Mouse (Mus musculus): ENCODE results near the gene Plekha4. TPM values are rescaled to one million over a fixed set of nuclear protein-coding genes. Genes with fewer than 3 reads are reported as not detected.

The Plekha4 gene
- polyA plus RNA-seq, 1 experiment = 12.3 TPM

DNA sequence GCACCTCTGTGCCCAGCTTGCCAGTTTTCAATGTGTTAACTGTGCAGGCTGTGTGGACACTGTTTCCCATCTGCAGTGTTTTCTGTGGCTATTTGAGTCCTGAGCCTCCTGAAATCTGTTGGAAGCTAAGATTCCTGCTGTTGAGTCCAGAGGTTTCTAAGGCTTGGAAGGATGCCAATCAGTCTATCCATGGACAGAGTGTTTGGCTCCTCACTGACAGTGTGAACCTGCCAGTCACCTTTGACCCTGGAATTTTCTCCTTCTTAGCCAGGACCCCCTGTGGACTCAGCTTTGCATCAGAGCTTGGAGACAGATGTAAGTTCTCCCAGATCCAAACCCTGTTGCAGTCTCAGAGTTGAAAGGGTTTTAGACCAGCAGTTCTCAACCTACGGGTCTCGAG is 14.1 kb downstream of the Plekha4 start:
- Histone ChIP-seq H3K4me3 (ENCODE audit: control insufficient read depth, insufficient read depth, low read length) (no peak overlapping the region), H3K27ac (ENCODE audit: control insufficient read depth, insufficient read depth, low read length) (no peak overlapping the region), H3K4me1 (replicated peaks; ENCODE audit: control insufficient read depth, insufficient read depth, low read length) (peaks cover 11% of the 10 kb centered on the region), H3K36me3 (ENCODE audit: control insufficient read depth, insufficient read depth, low read length) (no peaks in the 10 kb centered on the region), H3K27me3 (ENCODE audit: control insufficient read depth, insufficient read depth, low read length) (no peaks in the 10 kb centered on the region)
- TF ChIP-seq CTCF (IDR thresholded peaks at IDR 0.05; ENCODE audit: borderline replicate concordance, control insufficient read depth, extremely low read depth, insufficient read depth, low read length, poor library complexity) (no peak), POLR2A (IDR thresholded peaks at IDR 0.05; ENCODE audit: control insufficient read depth, extremely low read depth, insufficient read depth, low read length, poor library complexity) (no peak)
- no peak for DNase-seq
- WGBS = 8% methylated on average over 2 of the region's 2 CpGs

DNA sequence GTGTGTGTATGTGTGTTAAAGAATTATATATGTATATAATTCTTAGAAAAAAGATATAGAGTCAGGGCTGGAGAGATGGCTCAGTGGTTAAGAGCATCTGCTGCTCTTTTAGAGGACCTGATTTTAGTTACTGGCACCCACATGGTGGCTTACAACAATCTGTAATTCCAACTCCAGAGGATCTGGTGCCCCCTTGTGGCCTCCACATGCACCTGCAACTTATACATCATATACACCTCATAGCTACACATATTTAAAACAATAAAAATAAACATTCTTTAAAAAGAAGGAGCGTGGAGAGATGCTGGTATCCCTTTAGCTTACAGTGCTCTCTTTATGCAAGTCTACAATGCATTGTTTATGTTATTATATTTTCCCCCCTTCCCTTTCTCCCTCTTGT is 18.4 kb downstream of the Plekha4 start:
- Histone ChIP-seq H3K4me3 (ENCODE audit: control insufficient read depth, insufficient read depth, low read length) (no peak overlapping the region), H3K27me3 (ENCODE audit: control insufficient read depth, insufficient read depth, low read length) (no peaks in the 10 kb centered on the region), H3K4me1 (replicated peaks; ENCODE audit: control insufficient read depth, insufficient read depth, low read length) (peaks cover 8% of the 10 kb centered on the region), H3K27ac (ENCODE audit: control insufficient read depth, insufficient read depth, low read length) (no peak overlapping the region), H3K36me3 (ENCODE audit: control insufficient read depth, insufficient read depth, low read length) (no peaks in the 10 kb centered on the region)
- no peak for DNase-seq
- 100% methylated on average over 1 of the region's 1 CpGs for WGBS
- TF ChIP-seq POLR2A (IDR thresholded peaks at IDR 0.05; ENCODE audit: control insufficient read depth, extremely low read depth, insufficient read depth, low read length, poor library complexity) = no peak
- TF ChIP-seq CTCF (IDR thresholded peaks at IDR 0.05; ENCODE audit: borderline replicate concordance, control insufficient read depth, extremely low read depth, insufficient read depth, low read length, poor library complexity) = no peak

DNA sequence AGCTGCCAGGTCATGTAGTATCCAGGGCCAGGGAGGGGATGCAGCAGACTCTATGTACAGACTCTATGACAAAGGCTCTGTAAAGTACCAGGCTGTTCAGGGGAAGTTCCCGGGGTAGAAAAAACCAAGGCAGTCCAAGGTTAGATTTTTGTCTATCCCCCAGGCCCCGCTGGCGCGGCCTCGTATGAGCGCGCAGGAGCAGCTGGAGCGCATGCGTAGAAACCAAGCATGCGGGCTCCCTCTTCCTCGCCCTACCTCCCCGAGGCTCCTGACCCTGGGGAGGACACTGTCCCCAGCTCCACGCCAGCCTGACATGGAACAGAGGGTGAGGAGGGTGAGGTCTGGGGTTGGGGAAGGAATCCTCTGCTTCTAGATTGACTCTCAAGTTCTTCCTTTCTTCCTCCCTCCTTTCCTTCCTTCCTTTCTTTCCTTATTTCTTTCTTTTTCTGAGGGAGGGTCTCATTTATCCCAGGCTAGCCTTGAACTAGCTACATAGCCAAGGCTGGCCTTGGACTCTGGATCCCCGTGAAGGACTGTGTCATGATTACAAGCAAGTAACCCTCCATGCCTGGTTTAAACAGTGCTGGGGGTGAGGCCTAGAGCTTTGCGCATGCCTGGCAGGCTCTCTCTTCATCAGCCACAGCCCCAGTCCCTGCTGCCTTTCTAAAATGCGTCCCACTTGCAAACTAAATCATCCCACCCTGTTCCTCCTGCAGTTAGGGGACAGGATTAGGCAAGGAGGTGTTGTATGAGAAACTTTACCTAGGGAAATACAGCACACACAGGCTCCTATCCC is 23.7 kb downstream of the Plekha4 start:
- Histone ChIP-seq H3K27ac (ENCODE audit: control insufficient read depth, insufficient read depth, low read length) (no peak overlapping the region), H3K4me3 (ENCODE audit: control insufficient read depth, insufficient read depth, low read length) (no peak overlapping the region), H3K4me1 (replicated peaks; ENCODE audit: control insufficient read depth, insufficient read depth, low read length) (no peaks in the 10 kb centered on the region), H3K36me3 (ENCODE audit: control insufficient read depth, insufficient read depth, low read length) (no peaks in the 10 kb centered on the region), H3K27me3 (ENCODE audit: control insufficient read depth, insufficient read depth, low read length) (no peaks in the 10 kb centered on the region)
- 95% methylated on average over 16 of the region's 16 CpGs for WGBS
- DNase-seq = no peak
- no peak for TF ChIP-seq POLR2A (IDR thresholded peaks at IDR 0.05; ENCODE audit: control insufficient read depth, extremely low read depth, insufficient read depth, low read length, poor library complexity)
- TF ChIP-seq CTCF (IDR thresholded peaks at IDR 0.05; ENCODE audit: borderline replicate concordance, control insufficient read depth, extremely low read depth, insufficient read depth, low read length, poor library complexity) = no peak

DNA sequence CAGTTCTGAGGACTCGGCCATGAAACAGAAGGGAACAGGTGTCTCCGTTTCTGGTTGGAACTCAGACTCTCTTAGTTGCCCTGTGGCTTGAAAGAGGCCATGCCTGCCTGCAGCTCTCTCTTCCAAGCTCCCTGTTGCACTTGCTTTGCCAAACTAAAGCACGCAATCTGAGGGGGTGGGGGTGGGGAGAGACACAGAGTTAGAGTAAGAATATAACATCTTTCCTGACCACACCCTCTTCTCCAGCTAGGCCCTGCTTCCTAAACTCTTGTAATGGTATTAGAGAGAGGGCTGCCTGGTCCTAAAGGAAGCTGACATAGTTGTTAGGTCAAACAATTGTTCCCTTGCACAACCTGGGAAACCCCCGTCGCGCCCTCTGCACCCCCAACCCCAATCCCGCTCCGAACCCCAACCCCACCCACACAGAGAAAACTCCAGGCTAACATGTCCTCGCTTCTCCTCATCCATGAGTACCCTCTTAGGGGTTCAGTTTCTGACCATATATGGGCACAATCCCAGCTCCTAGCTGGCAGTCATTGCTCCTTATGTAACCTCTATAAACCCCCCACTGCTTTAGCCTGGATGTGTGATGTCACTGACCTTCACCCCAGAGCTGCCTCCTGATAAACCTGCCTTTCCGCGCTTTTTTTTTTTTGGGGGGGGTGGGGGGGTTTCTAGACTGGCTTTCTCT is 24.8 kb downstream of the Plekha4 start:
- H3K4me1 ChIP-seq (replicated peaks; ENCODE audit: control insufficient read depth, insufficient read depth, low read length) = no peaks in the 10 kb centered on the region
- H3K27ac ChIP-seq (ENCODE audit: control insufficient read depth, insufficient read depth, low read length) = no peak overlapping the region
- WGBS = 93% methylated on average over 11 of the region's 11 CpGs
- H3K27me3 ChIP-seq (ENCODE audit: control insufficient read depth, insufficient read depth, low read length) = no peaks in the 10 kb centered on the region
- H3K36me3 ChIP-seq (ENCODE audit: control insufficient read depth, insufficient read depth, low read length) = no peaks in the 10 kb centered on the region
- TF ChIP-seq POLR2A (IDR thresholded peaks at IDR 0.05; ENCODE audit: control insufficient read depth, extremely low read depth, insufficient read depth, low read length, poor library complexity) (no peak), CTCF (IDR thresholded peaks at IDR 0.05; ENCODE audit: borderline replicate concordance, control insufficient read depth, extremely low read depth, insufficient read depth, low read length, poor library complexity) (no peak)
- DNase-seq = no peak
- no peak overlapping the region for H3K4me3 ChIP-seq (ENCODE audit: control insufficient read depth, insufficient read depth, low read length)

DNA sequence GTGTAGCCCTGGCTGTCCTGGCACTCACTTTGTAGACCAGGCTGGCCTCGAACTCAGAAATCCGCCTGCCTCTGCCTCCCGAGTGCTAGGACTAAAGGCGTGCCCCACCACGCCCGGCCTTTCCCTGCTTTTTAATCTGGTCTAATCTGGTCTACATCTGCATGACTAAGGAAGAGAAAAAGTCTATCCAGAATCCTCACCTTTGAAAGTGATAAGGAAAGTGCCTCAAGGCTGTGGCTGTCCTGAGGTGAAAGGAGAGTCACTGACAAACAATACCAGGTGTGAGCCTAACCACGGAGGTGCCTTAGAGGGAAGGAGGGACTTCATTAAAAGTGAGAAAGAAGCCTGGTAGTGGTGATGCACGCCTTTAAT is 25.4 kb downstream of the Plekha4 start:
- DNase-seq = no peak
- Histone ChIP-seq H3K4me1 (replicated peaks; ENCODE audit: control insufficient read depth, insufficient read depth, low read length) (no peaks in the 10 kb centered on the region), H3K27me3 (ENCODE audit: control insufficient read depth, insufficient read depth, low read length) (no peaks in the 10 kb centered on the region), H3K36me3 (ENCODE audit: control insufficient read depth, insufficient read depth, low read length) (no peaks in the 10 kb centered on the region), H3K27ac (ENCODE audit: control insufficient read depth, insufficient read depth, low read length) (no peak overlapping the region), H3K4me3 (ENCODE audit: control insufficient read depth, insufficient read depth, low read length) (no peak overlapping the region)
- WGBS = 82% methylated on average over 8 of the region's 8 CpGs
- TF ChIP-seq CTCF (IDR thresholded peaks at IDR 0.05; ENCODE audit: borderline replicate concordance, control insufficient read depth, extremely low read depth, insufficient read depth, low read length, poor library complexity) = no peak
- no peak for TF ChIP-seq POLR2A (IDR thresholded peaks at IDR 0.05; ENCODE audit: control insufficient read depth, extremely low read depth, insufficient read depth, low read length, poor library complexity)

DNA sequence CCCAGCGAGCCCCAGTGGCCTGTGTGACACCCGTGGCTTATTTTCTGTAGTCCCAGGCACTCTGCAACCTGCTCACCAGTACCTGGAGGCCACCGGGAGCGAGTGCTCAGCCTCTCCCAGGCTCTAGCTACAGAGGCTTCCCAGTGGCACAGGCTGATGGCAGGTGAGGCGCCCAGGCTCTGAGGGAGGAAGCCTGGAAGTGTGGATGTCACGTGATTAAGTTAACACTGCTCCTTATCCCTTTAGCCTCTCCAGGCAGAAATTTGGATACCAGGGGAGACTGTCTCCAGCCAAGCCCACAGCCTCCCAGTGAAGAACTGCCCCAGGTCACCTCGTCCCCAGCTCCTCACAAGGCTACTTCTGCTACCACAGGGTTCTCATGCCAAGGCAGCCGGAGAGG is 27.4 kb downstream of the Plekha4 start:
- 92% methylated on average over 8 of the region's 8 CpGs for WGBS

More for the DNA sequence above, 27.4 kb downstream of the Plekha4 start:
- H3K36me3 ChIP-seq (ENCODE audit: control insufficient read depth, insufficient read depth, low read length) = no peaks in the 10 kb centered on the region
- H3K27ac ChIP-seq (ENCODE audit: control insufficient read depth, insufficient read depth, low read length) = no peak overlapping the region
- 0 out of 2 replicates have a peak, but pooled peaks cover 1% of the 10 kb centered on the region for H3K4me1 ChIP-seq (replicated peaks; ENCODE audit: control insufficient read depth, insufficient read depth, low read length)
- H3K27me3 ChIP-seq (ENCODE audit: control insufficient read depth, insufficient read depth, low read length) = no peaks in the 10 kb centered on the region
- TF ChIP-seq CTCF (IDR thresholded peaks at IDR 0.05; ENCODE audit: borderline replicate concordance, control insufficient read depth, extremely low read depth, insufficient read depth, low read length, poor library complexity) (no peak), POLR2A (IDR thresholded peaks at IDR 0.05; ENCODE audit: control insufficient read depth, extremely low read depth, insufficient read depth, low read length, poor library complexity) (no peak)
- no peak overlapping the region for H3K4me3 ChIP-seq (ENCODE audit: control insufficient read depth, insufficient read depth, low read length)
- DNase-seq = no peak
